Mouse (Mus musculus) embryonic facial prominence, embryonic 11.5 days (tissue): ENCODE measurements around the gene Ddi2. TPM values are rescaled to one million over a fixed set of nuclear protein-coding genes. Genes with fewer than 3 reads are reported as not detected.

Experiments
- ATAC-seq: fragments of 200-750 bp; cut with Nextera tagmentation; replicated peaks from 2 replicates; pipeline ENCODE4 v1.8.0; 2017; ENCODE audit warnings: low read depth; ENCODE audit not compliant: insufficient number of reproducible peaks, low FRiP score, low TSS enrichment
- DNase-seq: peaks from one replicate; pipeline ENCODE4 v3.0.0-alpha.2; 2015; ENCODE audit warnings: low spot score
- H3K27ac ChIP-seq: fragments of 300-500 bp; sonication (generic); replicated peaks from 2 replicates; pipeline ENCODE4 v1.5.1; 2014; ENCODE audit warnings: mild to moderate bottlenecking, low read depth, low read length, control low read depth
- H3K27me3 ChIP-seq: fragments of 300-500 bp; sonication (generic); 2 replicates; pipeline ENCODE4 v1.6.1; 2014; ENCODE audit warnings: mild to moderate bottlenecking, low read length, moderate library complexity, mixed read lengths; ENCODE audit not compliant: control insufficient read depth, insufficient read depth
- H3K36me3 ChIP-seq: fragments of 300-500 bp; sonication (generic); replicated peaks from 2 replicates; pipeline ENCODE4 v1.6.1; 2014; ENCODE audit warnings: low read depth, mild to moderate bottlenecking, low read length, moderate library complexity, mixed read lengths; ENCODE audit not compliant: control insufficient read depth, insufficient read depth
- H3K4me1 ChIP-seq: fragments of 300-500 bp; sonication (generic); 2 replicates; pipeline ENCODE4 v1.6.1; 2014; ENCODE audit warnings: low read length, mixed read lengths; ENCODE audit not compliant: control insufficient read depth, insufficient read depth
- H3K4me2 ChIP-seq: fragments of 300-500 bp; sonication (generic); 2 replicates; pipeline ENCODE4 v1.6.1; 2014; ENCODE audit warnings: low read depth, mild to moderate bottlenecking, control low read depth, low read length, moderate library complexity
- H3K4me3 ChIP-seq: fragments of 300-500 bp; sonication (generic); 2 replicates; pipeline ENCODE4 v1.5.1; 2014; ENCODE audit warnings: low read depth, low read length, control low read depth
- H3K9ac ChIP-seq: fragments of 300-500 bp; sonication (generic); replicated peaks from 2 replicates; pipeline ENCODE4 v1.6.1; 2014; ENCODE audit warnings: mild to moderate bottlenecking, control low read depth, low read length
- H3K9me3 ChIP-seq: fragments of 300-500 bp; sonication (generic); replicated peaks from 2 replicates; pipeline ENCODE4 v1.6.1; 2016; ENCODE audit warnings: mild to moderate bottlenecking, low read length, inconsistent platforms, mixed read lengths; ENCODE audit not compliant: control insufficient read depth
- WGBS: fragments of 180-500 bp; shearing (Covaris S2); extraction: QIAGEN DNeasy Blood & Tissue Kit; methylation state at CpG from one replicate; pipeline ENCODE4 v1.1.7; 2014; 5-methylcytosine and 5-hydroxymethylcytosine counted together
- polyA plus RNA-seq: library from polyadenylated mRNA; unstranded; fragments of >200 nt; fragmentation: Nextera tagmentation; extraction: Ambion mirVana; gene quantifications from 2 replicates; pipeline ENCODE4 v1.2.1, GENCODE M21; 2014

The Ddi2 gene
- polyA plus RNA-seq, 1 experiment from 2014 or later: 17.9 TPM

DNA sequence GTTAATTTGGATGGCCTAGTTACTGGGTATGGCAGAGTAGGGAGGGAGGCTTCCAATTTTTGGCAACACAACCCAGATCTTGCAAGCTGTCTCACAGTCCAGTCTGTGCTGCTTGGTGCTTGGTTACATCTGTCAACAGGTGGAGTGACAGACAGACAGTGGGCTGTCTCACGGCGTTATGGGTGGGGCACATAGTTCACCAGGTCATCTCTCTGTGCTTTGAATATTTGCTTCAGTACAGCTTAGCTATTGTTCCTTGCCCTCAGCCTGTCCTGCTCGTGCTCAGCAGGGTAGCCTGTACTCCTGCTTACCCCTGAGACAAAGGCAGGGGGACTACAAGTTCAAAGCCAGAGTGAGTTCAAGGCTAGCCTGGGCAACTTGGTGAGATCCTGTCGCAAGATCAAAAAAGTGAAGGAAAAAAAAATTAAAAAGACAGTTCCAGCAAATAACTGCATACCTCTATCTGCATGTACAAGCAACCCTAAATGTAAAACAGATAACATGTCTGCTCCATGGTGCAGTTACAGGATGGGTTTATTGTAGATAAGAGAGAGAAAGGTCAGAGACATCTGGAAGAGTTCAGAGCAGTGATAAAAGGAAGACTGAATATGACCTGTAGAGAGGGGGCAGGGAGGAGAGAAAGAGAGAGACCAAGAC lies 28.3 kb upstream of the Ddi2 start:
- Histone ChIP-seq H3K36me3 (no peaks in the 10 kb centered on the region), H3K9me3 (no peaks in the 10 kb centered on the region), H3K4me3 (no peak overlapping the region), H3K9ac (no peak overlapping the region), H3K27me3 (no peaks in the 10 kb centered on the region), H3K27ac (no peak overlapping the region), H3K4me1 (no peaks in the 10 kb centered on the region), H3K4me2 (no peak overlapping the region)
- WGBS: 38% methylated on average over 4 of the region's 4 CpGs
- no peak for DNase-seq
- ATAC-seq: no peak

DNA sequence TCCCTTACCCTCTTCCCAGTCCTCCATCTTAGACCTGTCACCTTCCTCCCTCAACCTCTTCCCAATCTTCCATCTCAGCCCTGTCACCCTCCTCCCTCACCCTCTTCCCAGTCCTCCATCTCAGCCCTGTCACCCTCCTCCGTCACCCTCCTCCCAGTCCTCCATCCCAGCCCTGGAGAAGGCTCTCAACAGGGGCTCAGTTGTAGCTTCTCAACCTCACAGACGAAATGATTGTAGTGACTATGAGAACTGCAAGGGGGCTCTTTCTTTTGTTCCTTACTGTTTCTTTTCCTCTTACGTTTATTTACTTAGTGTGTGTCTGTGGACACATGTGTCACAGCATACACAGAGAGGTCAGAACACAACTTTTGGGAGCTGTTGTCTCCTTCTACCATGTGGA lies 27.6 kb upstream of the Ddi2 start:
- DNase-seq: no peak
- Histone ChIP-seq H3K4me1 (no peaks in the 10 kb centered on the region), H3K27me3 (no peaks in the 10 kb centered on the region), H3K4me2 (no peak overlapping the region), H3K9me3 (no peaks in the 10 kb centered on the region), H3K27ac (no peak overlapping the region), H3K36me3 (no peaks in the 10 kb centered on the region), H3K9ac (no peak overlapping the region), H3K4me3 (no peak overlapping the region)
- no peak for ATAC-seq
- 60% methylated on average over 3 of the region's 3 CpGs for WGBS

DNA sequence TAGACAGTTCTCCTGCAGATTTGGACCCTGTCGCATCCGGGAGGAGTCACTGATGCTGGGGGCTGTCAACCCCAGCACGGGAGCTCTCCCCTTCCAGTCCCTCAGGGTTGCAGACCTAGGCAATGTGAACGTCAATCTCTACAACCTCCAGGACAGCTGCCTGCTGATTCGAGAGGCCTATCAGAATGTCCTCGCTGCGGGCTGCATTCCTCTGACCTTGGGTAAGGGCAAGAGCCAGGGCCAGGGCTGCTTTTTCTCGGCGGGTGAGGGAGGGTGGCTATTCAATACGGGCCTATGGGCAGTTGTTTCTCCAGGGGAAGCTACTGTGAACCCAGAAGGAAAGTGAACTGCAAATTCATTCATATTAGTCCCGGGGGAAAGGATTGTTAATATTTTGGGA lies 26.3 kb upstream of the Ddi2 start:
- no peaks in the 10 kb centered on the region for H3K4me1 ChIP-seq
- H3K27ac ChIP-seq: no peak overlapping the region
- DNase-seq: no peak
- WGBS: 39% methylated on average over 11 of the region's 11 CpGs
- H3K36me3 ChIP-seq: no peaks in the 10 kb centered on the region
- no peaks in the 10 kb centered on the region for H3K9me3 ChIP-seq
- ATAC-seq: no peak
- H3K4me3 ChIP-seq: no peak overlapping the region
- no peaks in the 10 kb centered on the region for H3K27me3 ChIP-seq
- H3K4me2 ChIP-seq: no peak overlapping the region
- no peak overlapping the region for H3K9ac ChIP-seq

DNA sequence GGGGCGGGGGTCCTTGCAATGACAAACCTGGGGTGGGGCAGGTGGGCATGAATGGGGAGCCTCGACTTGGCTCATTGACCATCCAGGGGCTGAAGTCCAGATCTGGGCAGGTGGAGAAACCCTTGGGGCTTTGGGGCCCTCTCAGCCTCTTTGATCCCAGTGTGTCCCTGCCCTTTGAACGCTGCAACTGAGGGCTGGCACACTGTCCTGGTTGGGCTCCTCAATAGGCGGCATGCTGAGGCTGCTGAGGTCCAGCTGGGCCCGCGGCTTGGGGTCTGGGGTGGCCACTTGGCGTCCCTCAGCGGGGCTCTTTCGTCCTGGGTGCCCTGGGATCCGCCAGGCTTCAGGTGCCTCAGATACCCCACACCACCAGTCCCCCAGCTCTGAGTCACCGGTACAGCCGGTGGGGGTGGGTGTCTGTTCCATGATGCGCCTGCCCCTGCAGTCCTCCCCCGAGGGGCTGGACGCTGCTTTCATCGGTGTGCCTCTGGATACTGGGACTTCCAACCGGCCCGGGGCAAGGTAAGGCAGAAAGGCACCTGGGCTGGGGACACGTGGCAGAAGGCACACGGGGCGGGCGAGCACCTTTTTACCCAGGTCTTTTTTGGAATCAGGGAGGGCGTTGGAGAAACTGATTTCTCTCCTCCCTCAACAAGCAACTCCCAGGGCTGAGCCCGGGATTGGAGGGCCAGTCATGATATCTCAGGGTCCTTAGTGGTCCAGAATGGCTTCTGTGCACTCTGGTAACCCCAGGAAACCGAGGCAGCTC lies 23.5 kb upstream of the Ddi2 start, which contains the start of gene Agmat:
Gene Agmat (plus strand): TSS at position 95 of the 769 bp plus-strand sequence.
- Histone ChIP-seq H3K4me2 (no peak within 1 kb of the TSS), H3K9ac (no peak within 1 kb of the TSS), H3K4me3 (no peak within 1 kb of the TSS), H3K9me3 (no peaks in the 10 kb centered on the region), H3K27ac (no peak within 1 kb of the TSS), H3K4me1 (no peaks in the 10 kb centered on the region), H3K36me3 (no peaks in the 10 kb centered on the region), H3K27me3 (no peaks in the 10 kb centered on the region)
- DNase-seq (no peak), ATAC-seq (no peak)
- 24% methylated on average over 25 of the region's 25 CpGs for WGBS

DNA sequence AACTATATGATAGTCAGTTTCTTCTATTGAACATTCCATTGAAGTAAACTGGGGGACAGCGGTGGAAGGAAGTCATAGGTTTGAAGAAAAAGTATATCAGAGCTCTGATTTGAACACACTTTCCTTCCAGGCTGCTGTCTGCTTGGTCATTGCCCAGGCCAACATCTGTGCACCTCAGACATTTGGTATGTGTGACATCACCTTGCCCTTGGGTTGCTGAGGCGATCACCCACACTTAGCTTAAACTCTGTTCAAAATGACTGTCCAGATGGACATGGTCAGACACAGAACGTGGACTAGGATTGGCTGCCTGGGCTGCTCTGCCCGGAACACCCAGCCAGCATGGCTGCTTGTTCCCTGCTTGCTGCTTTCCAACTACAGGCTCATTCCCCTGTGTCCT lies 19.2 kb upstream of the Ddi2 start:
- Histone ChIP-seq H3K9ac (no peak overlapping the region), H3K27me3 (no peaks in the 10 kb centered on the region), H3K4me3 (no peak overlapping the region), H3K9me3 (no peaks in the 10 kb centered on the region), H3K4me1 (no peaks in the 10 kb centered on the region), H3K27ac (no peak overlapping the region), H3K36me3 (no peaks in the 10 kb centered on the region), H3K4me2 (no peak overlapping the region)
- WGBS: 88% methylated on average over 4 of the region's 4 CpGs
- DNase-seq: no peak
- no peak for ATAC-seq

DNA sequence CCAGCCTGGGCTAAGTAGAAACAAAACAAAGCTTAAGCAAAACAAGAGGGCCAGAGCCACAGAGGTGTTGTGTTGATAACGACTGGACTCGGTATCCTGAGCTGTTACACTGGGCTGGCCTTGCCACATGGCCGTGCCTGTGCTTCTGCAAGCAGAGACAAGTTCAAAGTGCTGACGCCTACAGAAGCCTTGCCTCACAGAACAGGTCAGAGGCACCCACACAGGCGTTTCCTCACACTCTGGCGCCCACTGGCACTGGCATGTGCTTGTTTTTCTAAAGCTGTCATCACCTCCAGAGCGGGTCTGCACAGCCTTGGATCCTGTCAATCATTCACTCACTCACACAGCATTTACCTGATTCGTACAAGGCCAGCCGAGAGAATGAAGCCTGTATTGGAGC lies 18.6 kb upstream of the Ddi2 start:
- Histone ChIP-seq H3K27me3 (no peaks in the 10 kb centered on the region), H3K4me2 (no peak overlapping the region), H3K9me3 (no peaks in the 10 kb centered on the region), H3K27ac (no peak overlapping the region), H3K4me1 (no peaks in the 10 kb centered on the region), H3K36me3 (no peaks in the 10 kb centered on the region), H3K9ac (no peak overlapping the region), H3K4me3 (no peak overlapping the region)
- WGBS: 61% methylated on average over 9 of the region's 9 CpGs
- DNase-seq: no peak
- no peak for ATAC-seq

DNA sequence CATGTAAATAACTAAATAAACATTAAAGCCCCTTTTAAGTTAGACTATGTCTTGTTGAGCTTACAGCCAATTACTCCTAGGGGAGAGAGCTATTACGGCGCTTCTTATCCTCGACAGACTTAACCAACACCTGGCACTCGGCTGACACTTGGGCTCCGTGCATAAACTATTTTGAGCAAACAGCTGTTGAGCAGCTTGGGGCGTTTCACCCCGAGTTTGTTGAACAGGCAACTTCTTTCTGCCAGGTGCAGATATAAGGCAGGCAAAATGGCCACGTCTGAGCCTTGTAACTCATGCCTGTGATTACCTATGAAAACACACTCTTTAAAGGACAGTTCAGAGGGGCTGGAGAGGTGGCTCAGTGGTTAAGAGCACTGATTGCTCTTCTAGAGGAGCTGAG lies 14.8 kb upstream of the Ddi2 start:
- H3K27me3 ChIP-seq: no peaks in the 10 kb centered on the region
- 0 out of 2 replicates have a peak, but pooled peaks cover 2% of the 10 kb centered on the region for H3K4me1 ChIP-seq
- H3K4me3 ChIP-seq: no peak overlapping the region
- no peak overlapping the region for H3K9ac ChIP-seq
- DNase-seq (no peak), ATAC-seq (no peak)
- H3K4me2 ChIP-seq: no peak overlapping the region
- no peaks in the 10 kb centered on the region for H3K36me3 ChIP-seq
- H3K9me3 ChIP-seq: no peaks in the 10 kb centered on the region
- no peak overlapping the region for H3K27ac ChIP-seq
- WGBS: 76% methylated on average over 8 of the region's 8 CpGs

DNA sequence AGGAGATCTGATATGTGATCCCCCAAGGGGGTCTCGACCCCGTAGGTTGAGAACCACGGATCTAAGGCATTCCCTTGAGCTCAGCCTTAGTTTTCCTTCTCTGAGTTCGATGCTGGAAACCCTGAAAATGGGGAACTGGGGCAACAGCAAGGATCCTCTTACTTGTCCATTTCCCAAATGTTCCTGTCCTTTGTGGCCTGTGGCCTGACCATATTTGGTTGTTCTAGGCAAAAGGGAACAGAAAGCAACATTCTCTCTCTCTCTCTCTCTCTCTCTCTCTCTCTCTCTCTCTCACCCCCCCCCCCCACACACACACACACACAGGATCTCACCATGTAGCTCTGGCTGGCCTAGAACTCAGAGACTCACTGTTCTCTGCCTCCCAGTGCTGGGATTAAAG lies 13.6 kb upstream of the Ddi2 start:
- Histone ChIP-seq H3K27ac (no peak overlapping the region), H3K9ac (no peak overlapping the region), H3K4me1 (0 out of 2 replicates have a peak, but pooled peaks cover 2% of the 10 kb centered on the region), H3K9me3 (no peaks in the 10 kb centered on the region), H3K36me3 (no peaks in the 10 kb centered on the region), H3K4me3 (no peak overlapping the region), H3K27me3 (no peaks in the 10 kb centered on the region), H3K4me2 (no peak overlapping the region)
- ATAC-seq: no peak
- 64% methylated on average over 4 of the region's 4 CpGs for WGBS
- DNase-seq: no peak
